Mouse (Mus musculus): Measurements from ENCODE around the gene Usp46.

The Usp46 gene

DNA sequence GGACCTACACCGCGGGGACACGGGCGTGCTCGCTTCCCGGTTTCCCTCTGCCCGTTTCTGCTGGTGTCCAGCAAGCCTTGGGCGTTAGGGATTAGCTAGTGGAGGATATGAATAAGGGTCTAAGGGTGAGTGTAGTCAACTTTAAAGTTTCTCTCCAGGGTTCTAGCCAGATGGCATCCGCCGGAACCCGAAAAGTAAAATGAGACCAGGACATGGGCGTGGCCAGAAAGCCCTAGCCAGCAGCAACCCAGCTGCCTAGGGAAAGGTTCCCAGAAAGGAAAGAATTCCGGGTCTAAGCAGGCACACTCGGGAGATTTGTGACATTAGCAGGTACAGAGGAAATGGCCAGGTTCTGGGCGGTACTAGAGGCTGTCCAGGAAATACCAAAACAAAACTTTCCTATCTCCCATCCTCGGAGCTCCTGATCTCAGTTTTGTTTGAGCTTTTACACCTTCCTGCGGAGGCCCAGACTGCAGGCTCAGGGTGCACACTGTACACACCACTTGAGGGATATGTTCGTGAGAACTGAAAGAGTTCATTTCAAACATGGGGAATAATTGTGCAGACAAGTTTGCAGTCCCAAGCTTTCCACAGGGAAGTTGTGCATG, 587 bp upstream of the Usp46 start:
- DNase-seq, result peak; percentile 81

DNA sequence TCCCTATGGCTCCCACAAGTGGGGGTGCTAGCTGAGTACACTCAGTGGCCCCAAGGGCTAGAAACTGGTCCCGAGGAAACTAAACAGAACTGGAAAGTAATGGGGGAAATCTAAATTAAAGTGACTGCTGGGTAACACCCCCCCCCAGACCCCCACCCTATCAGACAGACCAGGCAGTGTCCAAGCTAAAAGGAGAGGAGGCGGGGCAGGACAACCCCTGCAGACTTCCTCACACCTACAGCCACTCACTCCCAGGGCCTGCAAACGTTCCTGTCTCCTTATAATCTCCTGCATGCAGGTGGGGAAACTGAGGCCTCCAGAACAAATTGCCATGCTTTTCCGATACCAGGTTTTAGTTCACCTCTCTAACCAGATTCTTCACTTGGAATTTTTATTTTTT, 885 bp downstream of the Usp46 start:
- no peak for DNase-seq

DNA sequence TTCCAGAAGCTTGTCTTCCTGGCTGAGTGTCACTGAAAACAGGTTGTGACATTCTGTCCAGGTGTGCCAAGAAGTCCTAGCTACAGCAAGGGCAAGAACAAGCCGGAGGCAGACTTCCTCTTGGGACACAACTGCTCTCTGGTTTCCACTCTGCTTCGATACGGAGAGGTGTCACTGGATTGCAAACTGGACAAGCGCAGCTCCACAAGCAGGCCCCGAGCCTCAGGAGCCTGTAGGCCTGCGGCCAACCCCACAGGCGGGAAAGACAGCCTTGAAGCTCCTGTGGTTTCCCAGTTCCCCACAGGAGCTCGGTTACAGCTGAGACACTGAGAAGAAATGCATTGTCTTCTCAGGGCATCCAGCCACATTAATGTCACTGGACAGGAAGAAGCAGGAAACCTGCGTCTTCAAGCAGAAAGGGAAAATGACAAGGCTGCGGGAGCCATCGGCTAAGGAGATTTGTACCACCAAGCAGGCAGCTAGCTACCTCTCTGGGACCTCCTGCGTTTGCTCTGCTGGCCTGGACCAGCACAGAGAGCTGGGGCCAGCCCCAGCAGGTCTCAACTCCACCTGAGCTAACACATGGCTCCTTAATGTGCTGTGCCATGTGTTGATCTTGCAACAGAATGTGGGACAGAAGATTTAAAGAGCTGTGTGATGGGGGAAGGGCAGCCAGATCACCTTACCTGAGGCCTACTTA, 1.7 kb downstream of the Usp46 start:
- peak; percentile 83 for DNase-seq

DNA sequence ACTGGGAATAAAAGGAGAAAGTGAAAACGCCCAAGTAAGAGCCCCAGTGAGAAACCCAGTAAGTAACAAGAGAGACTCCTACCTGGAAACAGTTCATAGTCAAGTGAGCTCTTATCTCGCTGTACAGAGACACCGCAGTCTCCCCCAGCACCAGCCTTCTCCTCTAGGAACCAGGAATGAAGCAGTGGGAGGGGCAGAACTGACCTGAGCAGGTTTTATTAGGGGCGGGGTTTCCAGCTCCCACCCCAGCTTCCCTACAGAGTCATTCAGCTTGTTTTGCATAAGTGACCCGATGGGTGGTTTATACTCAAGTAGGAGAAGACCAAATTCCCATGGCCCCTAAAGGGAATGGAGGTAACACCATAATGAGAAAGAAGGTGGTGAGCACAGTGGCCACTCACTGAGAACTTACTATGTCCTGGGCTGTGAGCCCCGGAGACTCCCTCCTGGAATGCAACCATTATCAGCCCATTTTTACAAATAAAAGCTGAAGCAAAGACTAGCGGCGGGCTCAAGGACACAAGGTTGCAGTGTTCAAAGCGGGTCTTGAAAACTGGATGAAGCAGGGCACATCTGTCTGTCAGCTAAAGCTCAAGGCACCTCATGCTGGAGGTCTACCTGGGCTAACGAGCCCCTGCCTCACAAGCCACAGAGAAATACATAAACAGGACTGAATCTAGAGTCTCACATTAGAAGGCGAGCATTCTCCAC, 2.5 kb downstream of the Usp46 start:
- DNase-seq, result peak; percentile 54

DNA sequence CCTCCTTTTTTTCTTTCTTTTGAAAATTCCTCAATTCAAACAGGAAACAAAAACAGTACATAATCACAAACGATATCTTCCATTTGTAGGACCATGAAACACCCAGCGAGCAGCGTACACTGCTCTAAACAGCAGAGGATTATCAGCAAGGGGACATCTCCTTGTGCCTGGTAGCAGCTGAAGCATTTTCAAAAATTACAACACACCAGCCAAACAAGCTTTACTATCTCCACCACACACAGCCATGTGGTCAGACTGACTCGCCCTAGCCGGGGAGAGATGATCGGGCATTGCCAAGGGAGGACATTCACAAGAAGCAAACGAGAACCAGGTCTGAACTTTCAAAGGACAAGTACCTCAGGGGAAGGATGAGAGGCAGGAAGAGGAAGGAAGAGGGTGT, 3.4 kb downstream of the Usp46 start:
- DNase-seq, result no peak

DNA sequence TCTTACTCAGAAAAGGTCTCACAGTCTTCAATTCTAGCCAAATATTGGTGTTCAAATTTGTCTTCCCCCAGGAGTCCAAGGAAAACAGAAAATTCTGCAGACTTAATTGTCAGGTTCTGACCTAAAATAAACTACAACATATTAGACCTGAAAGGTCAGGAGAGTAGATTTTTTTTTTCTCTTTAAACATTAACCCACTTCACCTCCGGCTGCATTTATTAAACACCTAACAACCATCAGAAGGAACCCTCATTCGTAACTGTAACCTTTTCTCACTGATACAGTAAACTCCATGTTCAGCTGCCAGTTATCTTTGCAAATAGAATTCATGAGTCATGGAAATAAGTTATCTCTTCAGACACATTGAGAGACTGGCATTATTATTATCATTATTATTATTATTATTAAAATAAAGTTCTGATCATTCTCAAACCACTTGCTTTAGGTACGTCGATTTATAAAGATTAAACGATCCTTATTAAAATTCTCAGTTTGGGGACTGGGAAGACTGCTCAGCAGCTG, 4.9 kb downstream of the Usp46 start:
- no peak for DNase-seq

DNA sequence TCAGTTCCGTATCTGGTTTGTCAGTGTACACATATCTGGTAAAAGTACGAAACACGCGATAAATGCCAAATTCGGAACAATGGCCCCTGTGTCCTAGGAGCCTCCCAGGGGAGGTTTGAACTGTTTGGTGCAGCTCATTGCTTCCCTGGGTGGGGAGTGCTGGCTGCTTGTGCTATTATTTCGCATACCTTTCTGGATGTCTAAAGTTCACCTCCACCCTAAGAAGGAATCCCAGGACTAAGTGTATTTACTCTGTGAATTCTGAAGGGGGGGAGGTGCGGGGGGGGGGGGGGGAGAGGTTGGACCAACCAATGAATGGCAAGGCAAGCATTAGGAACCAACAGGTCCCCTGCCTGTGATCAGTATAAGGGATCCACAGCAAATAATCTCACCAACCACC, 6.0 kb downstream of the Usp46 start:
- DNase-seq, result no peak

DNA sequence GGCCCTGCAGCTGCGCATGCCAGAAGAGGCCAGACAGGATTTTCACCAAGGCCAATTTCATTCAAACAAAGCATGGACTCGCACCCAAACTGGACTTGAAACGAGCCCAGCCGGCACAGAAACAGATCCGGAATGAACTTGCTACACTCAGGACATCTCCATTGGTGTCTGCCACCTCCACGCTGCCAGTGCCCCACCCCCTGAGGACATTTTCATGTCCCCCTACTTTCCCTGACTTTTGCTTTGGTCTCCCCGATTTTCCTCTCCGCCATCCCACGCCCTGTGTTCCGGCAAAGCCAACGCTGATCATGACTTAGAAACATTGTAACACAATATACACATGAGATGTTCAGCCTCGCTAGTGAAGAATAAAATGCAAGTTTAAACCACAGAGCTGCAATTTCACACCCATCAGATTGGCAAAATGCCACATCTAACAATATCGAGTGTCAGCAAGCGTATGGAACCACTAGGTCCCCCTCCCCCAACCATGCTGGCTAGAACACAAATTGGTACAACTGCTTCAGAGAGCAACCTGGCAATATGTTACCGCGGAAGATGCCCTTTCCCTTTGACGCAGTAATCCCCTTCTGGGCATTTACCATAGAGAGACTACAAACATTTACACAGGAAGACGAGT, 6.7 kb downstream of the Usp46 start:
- peak; percentile 78 for DNase-seq

DNA sequence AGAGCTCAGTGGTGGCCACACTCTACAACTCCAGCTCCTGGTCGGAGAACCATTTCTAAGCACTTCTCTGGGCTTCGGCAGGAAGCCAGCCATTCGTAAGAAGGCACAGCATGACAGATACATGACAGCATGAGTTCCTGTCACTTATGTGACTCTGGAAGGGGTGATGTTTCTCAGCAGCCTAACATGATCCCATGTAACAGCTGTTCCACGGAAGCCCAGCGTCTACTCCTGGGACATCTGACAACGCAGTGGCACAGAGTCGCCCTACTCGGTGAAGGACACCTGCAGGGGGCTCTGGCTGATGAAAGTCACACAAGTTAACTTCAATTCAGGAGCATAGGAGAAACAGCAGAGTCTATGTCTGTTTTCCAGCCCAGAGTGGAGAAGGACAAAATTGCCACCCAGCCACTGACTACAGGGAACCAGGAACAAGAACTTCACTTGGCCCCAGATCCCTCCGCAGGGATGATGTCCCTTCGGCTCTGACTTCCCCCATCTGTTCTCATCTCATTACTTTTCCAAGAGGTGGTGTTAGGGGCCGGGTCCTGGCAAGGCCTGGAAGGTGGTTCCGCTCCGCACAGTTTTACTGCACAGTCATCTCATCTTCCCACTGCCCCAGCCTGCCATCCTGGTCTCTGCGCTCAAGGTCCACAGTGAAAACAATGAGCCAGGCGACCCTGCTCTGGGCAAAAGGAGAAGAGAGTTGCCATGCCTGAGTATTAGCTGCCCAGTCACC, 15.9 kb downstream of the Usp46 start:
- no peak for DNase-seq

DNA sequence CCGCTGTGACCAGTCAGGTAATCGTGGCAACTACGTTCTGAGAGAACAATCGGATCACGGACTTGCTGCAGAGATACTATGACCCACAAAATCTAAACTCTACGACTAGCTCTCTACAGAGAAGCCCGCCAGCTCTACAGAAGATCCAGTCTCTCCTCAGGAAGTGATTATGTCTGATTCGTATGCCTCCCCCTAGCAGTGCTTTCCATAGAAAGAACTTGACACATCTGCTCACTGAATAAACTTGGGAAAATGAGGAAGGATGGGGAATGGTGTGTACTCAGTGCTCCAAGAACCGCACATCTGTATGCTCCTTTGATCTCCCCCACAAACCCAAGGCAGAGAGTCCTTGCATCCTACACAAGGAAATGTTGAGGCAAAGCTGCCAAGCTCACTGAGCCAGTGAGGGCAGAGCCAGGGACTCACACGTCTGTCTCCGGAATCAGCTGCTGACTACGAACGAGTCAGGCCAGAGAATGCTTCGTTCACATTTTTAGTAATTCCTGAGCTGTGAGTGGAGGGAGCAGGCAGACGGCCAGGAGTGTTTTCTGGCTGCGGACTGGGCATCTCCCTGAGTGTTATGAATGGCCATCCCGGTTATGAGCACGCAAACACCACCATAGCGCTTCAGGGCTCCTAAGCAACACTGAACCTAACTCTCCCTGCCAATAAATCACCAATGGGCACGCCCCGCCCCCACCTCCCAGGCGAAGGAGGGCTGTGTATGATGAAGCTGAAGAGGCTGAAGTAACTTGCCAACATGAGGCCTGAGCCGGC, 16.6 kb downstream of the Usp46 start:
- DNase-seq, result peak; percentile 77

DNA sequence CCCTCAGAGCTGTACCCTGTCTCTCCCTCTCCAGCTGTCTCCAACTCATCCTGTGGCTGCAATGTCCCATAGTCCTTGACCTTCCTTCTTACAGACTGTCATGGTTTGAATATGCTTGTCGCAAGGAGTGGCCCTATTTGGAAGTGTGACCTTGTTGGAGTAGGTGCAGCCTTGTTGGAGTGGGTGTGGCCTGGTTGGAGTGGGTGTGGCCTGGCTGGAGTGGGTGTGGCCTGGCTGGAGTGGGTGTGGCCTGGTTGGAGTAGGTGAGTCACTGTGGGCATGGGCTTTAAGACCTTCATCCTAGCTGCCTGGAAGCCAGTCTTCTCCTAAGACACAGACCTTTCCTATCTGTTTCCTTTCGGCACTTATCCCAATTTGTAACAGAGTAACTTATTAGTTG, 17.3 kb downstream of the Usp46 start:
- DNase-seq, result no peak

DNA sequence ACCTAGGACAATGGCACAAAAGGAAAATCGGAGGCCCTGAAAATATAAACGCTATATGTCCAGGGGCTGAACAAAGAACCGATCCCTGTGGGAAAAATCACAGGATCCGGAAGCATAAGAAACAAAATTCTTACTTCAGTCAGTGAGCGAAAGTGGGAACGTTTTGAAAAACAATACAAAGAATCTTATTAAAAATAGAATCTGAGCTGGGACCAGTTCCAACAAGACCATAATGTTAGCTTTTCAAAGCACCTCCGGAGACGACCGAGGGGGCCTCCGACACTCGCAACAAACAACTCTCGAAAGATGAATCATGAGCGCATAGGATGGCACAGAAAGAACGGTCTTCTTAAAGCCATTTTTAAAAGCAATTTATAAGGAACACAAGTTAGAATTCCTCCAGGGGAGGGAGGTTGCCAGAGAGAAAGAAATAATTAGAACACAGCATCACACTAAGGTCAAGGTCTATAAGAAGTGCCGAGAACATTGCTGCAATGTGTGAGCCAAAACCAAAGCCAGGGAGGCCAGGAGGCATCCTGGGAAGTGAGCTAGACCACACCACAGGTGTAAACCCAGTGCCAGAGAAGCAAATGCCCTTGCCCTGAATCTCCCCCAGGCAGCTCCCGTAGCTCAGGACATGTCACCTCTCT, 19.3 kb downstream of the Usp46 start:
- no peak for DNase-seq

DNA sequence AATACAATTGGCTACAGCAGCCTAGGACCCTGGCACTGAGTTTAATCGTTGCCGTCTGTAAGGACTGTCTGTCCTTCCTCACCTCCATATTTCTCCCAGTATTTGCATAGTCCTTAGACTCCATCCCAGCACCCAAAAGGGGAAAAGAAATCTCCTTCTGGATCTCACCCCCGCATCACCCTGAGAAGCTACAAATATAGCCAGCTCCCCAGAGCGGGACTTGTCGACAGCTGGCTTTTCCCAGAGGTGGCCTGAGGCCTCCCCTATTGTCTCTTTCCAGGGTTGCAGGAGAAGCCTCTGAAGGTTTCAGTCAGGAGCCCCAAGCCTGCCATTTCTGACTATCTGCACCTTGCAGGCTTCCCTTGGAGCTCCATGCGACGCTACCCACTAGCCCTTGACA, 23.6 kb downstream of the Usp46 start:
- DNase-seq, result no peak

DNA sequence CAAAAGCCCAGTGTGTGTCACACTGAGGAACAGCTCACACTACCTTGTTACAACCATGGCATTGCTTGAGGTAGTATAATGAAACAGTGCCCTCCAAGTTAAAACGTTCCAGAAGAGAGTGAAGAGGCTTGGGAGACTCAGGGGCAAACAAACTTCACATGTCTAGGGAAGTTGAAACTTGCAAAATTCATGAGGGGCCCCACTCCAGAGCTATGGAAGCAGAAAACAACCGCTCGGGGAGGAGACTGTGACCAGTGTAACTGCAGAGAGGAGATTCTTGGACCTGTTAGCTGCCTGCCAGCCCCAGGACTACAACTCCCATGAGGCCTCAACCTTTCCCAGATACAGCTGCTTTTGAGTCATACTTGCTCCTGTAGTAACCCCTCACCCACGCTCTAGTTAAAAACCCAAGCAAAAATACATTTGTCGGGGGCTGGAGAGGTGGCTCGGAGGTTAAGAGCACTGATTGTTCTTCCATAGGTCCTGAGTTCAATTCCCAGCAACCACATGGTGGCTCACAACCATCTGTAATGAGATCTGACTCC, 25.4 kb downstream of the Usp46 start:
- DNase-seq, result no peak

DNA sequence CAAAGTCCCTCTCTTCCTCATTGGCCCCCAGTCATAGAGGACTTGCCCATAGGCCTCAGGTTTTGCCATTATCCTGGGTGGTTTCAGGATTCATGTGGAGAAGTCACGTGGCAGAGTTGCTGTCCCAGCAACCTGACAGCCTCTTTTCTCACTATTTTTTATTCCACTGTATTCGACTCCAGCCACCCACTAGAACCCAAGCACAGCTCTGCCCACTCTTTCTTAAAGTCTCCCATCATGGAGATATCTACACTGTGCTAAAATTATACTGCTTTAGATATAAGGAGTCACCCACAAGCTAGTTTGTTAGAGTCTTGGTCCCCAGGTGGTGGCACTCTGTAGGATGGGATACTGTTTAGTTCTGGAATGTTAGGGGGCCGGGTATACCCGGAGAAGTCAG, 27.7 kb downstream of the Usp46 start:
- DNase-seq, result no peak

DNA sequence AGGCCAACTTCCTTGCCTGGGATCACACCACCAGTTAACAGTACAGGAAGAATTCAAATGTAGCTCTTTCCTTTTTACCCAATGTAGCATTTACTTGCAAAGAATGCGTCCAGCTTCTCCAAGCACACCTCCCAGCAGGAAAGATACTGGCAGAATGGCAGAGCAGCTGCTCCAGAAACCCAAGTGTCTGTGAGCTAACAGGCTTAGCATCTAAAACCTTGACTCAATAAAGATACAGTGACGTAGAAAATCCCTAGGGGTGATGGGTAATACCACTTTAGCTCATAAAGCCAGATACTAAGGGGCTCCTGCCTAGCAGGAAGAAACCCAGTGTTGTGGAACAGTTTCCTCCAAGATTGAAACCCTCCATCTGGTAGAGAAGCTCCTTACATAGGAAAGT, 32.8 kb downstream of the Usp46 start:
- no peak for DNase-seq

DNA sequence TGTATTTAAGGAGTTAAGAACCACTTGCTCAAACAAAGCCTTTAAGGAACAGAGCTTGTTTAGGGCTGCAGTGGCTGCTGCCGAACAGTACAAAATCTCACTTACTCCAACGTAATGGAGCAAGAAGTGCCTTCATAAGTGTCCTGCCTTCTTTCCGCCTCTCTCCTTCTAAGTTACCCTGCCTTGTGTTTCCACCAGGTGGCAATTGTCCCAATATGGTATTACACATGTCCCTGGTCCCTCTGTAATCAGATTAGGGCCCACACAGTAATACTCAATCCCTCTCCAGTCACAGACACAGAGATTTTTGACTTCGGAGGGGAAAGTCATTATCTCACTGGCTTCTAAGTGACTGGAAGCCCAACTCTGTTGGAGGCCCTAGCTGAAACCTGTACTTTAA, 34.1 kb downstream of the Usp46 start:
- DNase-seq, result no peak

DNA sequence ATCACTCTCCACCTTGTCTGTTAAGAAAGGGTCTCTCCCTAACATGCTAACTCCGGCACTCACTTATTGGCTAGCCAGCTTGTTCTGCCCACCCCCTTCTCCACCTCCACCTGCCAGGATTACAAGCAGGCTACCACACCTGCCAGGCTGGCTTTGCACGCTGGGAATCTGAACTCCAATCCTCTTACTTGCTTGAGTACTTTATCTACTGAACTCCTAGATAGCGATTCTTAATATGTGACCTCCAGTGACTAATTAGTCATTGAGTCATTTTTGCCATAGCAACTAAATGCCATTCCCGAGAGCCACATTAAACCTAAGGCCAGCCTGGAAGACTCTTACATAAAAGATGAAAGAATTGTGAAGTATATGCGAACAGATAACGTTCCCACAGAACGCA, 38.4 kb downstream of the Usp46 start:
- no peak for DNase-seq

DNA sequence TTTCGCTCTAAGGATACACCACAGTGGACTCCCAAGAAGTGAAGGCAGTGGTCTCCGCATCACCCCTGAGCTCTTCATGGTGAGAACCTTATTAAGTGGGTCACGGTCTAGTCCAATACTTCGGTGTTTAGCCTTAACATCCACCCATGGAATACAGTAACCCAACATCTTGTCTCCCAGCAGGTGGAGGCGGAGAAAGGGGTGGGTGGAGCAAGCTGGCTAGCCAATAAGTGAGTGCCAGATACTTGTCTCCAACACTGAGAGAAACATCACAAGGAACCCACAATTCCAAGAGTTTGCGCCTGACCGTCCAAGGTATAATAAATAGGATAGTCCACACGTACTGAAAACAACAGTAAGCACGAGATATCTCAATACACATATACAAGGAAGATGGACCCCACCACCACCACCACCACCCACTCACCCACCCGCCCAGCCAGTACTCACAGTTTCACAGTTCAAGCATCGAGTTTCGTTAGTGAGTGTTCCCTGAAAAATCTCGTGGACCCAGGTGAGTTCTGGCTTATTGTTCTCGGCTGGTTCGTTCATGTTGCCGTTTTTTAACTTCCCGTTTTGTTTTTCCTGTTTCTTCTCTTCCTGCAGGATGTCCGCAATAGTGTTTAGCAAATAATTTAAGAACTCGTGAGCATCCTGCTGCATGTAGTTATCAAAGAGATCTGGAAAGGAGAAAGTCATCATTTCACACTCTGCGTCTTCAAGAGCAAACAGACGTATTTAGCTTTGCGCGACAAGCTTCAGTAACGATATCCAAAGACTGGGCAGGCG, 39.3 kb downstream of the Usp46 start:
- DNase-seq, result no peak

DNA sequence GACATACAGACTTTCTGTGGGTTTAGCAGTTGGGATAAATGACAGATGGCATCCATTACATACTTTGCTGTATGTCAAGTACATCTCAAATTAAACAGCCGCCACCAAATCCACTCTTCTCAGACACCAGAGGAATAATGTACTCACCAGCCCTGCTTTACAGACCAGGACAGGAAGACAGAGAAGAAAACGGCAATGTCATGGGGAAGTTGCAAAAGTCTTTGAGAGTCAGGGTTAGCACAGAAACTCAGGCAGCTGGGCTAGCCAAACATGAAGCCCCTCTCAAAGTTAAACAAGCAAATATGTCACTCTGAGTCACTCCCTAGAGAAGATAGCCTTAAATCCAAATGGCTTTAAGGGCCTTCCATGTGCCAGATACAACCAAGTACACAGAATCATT, 40.0 kb downstream of the Usp46 start:
- no peak for DNase-seq

All from cerebellum, adult 9-10 months (tissue).